Mouse (Mus musculus): ENCODE measurements around the gene Upb1.
"Not testable (repeated sequence)": the region's sequence is repeated elsewhere in the genome, so short reads cannot be mapped to it uniquely, and the experiment has no call there.

The Upb1 gene

DNA sequence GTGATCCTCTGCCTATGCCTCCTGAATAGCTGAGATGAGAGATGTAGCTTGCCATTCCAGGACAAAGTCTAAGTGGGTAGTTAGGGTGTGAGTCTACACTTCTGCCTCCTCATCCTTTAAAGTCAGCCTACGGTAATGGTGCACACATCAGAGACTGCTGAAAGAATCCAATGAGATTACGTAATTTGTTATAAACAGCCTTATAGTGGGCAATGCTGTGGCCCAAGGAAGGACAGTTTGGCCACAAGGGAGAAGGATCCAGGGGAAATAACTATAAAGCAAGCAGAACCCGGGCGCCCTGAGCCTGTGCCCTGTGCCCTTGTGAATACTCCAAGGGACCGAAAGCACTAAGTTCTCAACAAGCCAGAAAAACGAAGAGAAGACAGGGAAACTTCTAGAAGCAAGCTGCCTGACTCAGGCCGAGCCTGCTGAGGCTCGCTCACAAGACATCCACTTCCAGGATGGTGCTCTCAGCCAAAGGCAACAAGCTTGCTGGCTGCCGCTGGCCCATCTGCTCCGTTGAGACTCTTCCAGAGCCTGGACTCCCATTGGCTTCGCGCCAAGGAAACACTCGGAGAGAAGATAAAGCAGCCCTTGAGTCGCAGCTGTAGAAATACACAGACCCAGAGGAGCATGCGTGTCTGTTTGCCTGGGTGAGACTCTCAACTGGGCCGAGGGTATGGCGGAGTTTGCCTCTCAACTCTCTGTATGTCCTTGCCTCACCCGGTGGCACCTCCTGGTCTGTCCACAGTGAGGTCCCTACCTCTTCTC, 55.3 kb downstream of the Upb1 start:
- DNase-seq (ENCODE audit: low spot score) = not testable (repeated sequence)

DNA sequence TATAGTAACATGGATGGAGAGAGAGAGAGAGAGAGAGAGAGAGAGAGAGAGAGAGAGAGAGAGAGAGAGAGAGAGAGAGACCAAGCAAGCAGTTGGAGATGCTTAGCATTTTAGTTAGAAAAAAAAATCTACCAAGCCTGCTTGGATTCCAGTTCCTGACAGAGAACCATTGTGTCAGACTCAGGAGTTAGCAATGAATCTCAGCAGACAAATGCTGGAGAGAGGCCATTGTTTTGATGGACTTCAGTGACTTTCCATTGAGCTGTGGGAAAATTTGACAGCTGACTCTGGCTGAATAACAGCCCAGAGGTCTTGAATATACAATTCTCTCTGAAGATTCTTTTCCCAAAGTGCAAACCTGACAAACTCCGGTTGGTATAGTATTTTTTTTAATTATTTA, 56.9 kb downstream of the Upb1 start:
- DNase-seq (ENCODE audit: low spot score) = no peak

DNA sequence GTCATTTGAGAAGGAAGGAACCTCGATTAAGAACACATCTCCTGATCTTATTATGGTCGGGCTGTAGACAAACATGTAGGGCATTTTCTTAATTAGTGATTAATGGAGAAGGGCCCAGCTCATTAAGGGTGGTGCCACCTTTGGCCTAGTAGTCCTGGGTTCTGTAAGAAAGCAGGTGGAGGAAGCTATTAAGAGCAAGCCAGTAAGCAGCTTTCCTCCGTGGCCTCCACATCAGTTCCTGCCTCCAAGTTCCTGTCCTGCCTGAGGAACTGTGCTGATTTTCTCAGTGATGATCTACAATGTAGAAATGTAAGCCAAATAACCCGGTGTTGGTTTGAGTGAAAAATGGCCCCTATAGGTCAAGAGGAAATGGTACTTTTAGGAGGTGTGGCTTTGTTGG, 57.4 kb downstream of the Upb1 start:
- no peak for DNase-seq (ENCODE audit: low spot score)

DNA sequence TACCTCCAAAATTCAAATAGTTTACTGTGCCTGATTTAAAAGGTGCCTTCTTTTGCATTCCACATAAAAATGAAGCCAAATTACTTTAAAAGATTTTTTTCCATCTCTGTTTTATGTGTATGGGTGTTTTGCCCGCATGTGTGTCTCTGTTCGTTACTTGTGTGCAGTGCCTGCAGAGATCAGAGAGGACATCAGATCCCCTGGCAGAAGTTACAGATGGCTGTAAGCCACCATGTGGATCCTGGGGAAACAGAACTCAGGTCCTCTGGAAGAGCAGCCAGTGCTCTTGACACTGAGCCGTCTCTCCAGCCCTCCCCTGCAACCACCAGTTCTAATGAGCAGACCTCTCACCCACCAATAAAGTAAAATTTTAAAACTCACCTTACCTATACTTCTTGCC, 61.8 kb downstream of the Upb1 start:
- no peak for DNase-seq (ENCODE audit: low spot score)

DNA sequence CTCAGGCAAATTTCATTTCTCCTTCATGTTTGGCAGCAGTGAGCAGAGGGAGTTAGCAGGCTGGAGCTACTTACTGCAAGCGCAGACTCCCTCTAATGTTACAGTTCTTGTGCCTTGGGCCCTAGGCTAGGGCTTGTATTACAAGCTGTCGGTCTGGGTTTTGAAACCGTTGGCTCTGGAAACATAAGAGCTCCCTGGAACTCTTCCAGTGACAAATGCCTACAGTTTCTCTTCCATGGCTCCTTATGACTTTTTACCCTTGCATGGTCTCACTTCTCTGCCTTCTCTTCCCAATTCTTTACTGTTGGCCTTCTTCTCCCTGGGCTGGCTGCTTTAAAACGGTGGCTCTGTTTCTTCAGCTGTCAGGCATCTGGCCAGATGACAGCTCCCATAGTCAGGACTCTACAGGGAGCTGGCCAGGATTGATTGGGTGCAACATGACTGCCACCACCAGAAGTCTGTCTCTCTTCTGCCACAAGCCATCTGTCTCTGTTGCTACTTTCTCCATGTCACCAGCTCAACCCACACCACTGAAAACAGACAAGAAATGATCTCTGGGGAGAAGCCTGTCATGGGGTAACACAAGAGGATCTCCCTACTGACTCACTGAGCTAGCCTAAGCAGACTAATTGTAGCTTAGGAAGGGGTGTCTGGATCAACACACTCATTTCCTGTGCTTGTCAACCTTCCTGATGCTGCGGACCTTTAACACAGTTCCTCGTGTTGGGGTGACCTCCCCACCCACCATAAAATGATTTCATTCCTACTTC, 65.1 kb downstream of the Upb1 start:
- peak; percentile 21 for DNase-seq (ENCODE audit: low spot score)

DNA sequence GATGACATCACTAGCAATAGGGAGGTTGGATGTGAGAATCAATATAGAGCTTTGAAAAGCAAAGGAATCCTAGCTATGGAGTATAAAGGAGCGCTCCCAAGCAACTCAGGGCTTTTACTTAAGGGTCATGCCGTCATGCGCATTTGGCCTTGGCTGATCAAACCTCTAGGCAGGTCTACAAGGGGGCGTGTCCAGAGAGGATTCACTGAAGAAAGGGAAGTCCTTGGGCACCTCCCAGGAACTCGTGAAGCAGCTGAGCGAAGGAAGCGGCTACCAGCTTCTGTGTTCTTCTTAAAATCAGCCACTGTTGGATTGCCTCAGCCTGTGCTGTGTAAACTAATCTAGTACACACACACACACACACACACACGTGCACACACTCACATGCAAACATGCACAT, 72.5 kb downstream of the Upb1 start:
- no peak for DNase-seq (ENCODE audit: low spot score)

DNA sequence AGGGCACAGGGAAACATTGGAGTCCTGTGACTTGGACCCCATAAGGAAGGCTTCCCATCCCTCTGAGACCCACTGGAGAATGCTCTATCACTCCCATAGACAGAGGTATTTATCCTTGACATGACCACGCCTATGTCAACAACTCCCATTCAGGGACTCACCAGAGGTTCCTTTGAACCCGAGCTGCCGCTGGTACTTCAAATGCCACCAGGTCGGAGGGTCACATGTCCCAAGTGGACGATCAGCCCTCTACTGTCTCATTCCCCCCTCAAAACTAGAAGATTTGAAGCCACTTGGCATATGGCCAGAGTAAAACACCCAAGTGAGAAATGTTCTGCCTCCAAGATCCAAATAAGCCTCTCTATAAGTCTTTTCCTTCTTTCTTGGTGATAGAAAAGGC, 73.7 kb downstream of the Upb1 start:
- no peak for DNase-seq (ENCODE audit: low spot score)

DNA sequence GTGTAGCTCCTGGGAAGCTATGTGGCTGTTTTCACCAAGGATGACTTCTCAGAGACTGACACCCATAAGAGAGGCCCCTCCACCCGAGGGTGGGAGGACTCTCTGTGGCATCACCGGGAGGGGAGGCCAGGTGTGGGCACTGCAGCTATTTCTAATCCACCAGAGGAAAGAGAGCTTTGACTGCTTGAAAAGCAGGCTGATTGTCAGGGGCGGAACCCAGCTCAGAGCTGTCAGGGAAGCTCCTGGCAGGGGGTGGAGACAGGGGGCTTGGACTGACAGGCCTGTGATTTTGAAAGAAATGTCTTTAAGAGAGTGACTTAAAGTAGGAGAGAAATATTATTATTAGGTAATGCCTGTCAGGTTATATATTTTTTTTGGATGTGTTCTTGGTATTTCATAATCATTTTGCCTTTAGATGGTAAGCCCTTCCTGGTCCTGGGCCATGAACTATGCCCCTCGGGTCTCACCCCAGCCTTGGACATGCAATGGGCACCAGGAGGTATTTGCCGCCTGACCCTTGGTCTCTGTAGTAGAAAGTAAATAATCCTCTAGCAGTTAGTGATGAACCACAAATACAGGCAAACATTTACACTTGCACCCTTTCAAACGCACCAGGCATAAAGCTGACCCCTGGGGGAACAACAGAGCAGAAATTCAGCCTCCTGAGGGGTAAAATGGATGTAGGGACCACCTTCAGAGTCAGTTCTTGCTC, 74.4 kb downstream of the Upb1 start:
- DNase-seq (ENCODE audit: low spot score) = not testable (repeated sequence)

DNA sequence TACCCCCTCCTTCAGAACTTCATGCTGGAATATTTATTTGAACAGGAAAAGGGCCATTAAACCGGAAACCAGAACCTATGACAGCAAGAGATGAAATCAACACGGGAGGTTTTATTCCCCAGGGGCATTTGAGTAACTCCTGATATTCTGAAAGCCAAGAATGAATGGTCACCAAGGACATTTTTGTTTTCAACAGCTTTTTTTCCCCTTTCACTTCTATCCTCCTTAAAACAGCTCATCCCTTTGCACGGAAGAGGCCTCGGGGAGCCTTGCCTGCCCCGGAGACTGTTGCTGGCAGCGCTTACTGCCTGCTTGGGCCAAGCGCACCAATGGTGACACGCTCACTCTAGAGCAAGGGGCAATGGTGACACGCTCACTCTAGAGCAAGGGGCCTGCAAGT, 76.1 kb downstream of the Upb1 start:
- DNase-seq (ENCODE audit: low spot score) = no peak

DNA sequence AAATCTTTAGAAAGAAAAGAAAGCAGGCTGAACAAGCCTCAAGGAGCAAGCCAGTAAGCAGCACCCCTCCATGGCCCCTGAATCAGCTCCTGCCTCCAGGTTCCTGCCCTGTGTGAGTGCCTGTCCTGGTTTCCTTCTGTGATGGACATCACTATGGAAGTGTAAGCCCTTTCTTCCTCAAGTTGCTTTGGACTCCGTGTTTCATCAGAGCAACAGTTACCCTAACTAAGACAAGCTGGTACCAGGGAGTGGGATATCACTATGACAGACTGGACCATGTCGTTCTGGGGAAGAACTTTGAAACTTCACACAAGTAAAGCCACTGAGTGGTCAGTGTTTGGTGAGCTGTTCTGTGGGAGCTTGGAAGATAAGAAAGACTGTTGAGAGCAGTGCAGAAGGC, 79.0 kb downstream of the Upb1 start:
- DNase-seq (ENCODE audit: low spot score) = no peak

DNA sequence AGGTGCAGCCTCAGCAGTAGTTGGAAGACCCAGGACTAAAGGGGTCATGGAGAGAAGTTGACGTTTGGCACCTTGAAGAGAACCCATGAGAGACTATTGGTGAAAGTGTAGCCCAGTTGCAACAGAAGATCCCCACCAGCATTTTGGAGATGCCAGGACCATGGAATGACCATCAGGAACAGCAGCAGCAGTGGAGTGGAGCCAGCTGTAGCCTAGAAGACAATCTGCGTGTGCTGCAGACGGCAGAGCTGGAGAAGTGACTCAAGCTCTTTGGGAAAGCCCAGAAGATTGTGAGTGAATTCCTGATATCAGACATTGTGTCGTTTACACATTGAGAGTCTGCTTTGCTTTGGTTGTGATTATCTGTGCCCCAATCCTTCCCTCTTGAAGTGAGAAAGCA, 80.8 kb downstream of the Upb1 start:
- DNase-seq (ENCODE audit: low spot score) = no peak

DNA sequence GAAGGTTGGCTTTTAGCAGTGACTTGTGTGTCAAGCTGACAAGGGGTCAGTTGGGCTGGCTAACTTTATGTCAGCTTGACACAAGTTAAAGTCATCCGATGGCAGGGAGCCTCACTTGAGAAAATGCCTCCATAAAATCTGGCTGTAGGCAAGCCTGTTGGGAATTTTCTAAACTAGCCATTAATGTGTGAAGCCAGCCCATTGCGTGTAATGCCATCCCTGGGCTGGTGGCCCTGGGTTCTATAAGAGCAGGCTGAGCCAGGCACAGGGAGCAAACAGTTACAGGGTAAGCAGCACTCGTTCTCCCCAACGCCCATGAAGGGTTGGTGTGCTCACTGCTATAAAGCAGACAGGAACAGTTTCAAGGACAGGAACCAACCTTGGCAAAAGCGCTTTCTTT, 81.4 kb downstream of the Upb1 start:
- no peak for DNase-seq (ENCODE audit: low spot score)

DNA sequence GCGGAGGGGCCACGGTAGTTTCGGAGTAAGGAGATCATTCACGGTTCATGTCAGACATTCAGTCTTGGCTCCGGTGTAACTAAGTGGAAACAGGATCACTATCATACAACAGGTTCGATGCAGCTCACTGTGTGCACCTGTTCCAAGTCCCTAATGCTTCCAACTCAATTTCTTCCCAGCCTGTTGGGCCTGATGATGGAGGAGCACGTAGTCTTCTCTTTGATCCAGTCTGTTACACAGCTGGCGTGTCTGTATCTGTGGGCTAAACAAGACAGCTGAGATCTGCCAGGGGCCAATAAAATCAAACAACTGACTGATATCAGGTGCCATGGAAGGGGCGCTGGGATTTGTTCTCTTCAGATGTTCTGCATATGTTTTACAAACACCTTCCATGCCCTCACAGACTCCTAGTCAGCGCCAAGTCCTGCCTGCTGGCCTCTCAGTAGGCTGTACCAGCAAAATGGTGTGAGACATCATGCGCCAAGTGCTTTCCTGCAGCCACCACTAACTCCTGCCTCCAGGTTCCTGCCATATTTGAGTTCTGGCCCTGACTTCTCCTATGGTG, 82.1 kb downstream of the Upb1 start:
- DNase-seq (ENCODE audit: low spot score) = no peak

DNA sequence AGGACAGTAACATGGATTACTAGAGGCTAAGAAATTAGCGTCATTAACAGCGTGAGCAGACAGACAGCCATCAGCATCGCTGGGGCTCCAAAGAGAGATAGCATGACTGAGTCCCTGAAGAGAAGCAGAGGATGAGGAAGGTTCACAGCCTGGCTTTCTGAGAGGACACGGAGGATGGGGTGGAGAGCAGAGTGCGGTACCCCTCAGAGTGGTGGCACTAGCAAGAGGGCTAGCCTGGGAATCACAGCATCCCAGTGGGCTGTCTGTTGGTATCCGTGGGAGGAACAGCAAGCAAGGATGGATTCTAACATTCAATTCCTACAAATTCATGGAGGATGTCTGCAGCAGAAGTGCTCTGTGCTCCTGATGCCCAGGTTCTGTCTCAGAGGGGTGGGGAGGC, 83.2 kb downstream of the Upb1 start:
- DNase-seq (ENCODE audit: low spot score) = no peak

DNA sequence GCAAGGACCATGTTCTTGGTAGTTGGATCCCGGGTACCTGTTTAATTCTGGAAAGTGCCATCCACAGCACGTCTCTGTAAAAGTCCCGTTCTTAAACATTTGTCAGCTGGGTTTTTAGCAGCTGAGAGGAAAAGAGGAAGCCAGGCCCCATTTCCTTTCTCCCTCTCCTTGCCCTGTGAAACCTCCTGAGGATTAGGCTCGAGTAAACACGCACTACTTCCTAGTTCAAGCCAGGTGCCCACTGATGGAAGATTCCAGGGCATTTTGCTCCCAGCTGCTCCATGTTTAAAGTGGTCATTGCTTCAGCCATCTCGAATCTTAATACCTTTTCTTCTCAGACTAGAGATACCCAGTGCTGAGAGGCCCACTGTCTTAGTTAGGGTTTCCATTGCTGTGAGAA, 83.9 kb downstream of the Upb1 start:
- no peak for DNase-seq (ENCODE audit: low spot score)

DNA sequence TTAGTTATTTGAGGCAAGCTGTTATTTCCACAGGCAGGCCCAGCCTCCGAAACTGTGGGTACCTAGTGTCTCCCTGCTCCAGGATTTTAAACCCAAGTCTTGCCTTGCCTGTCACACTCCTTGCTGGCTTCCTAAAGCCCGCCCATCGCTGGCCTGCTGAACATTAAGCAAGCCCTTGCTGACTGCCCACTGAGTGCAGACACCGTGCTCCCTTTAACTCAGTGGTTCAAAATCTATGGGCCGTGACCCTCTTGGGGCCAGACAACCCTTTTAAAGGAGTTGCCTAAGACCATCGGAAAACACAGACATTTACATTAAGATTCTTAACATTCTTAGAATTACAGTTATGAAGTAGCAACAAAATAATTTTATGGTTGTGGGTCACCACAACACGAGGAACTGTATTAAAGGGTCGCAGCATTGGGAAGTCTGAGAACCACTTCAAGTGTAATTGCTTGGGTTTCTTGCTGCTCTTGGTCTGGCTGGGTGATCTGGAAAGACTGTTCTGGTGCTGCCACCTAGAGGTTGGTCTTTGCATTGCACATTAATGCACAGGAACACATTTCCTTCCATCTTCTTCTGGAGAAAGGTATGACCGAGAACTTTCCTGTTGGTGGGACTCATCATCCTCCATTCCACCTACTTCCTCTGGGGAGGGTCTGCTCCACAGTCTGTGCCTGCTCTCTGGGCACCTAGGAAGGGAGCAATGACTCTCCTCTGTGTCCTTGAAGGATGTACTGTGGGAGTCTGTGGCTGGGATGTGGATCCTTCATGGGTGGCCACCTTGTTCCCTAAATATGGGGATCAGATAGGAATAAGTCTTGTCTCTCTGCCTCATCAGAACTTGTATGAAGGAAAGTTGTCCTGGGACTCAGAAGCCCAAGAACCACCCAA, 85.4 kb downstream of the Upb1 start:
- peak; percentile 67 for DNase-seq (ENCODE audit: low spot score)

DNA sequence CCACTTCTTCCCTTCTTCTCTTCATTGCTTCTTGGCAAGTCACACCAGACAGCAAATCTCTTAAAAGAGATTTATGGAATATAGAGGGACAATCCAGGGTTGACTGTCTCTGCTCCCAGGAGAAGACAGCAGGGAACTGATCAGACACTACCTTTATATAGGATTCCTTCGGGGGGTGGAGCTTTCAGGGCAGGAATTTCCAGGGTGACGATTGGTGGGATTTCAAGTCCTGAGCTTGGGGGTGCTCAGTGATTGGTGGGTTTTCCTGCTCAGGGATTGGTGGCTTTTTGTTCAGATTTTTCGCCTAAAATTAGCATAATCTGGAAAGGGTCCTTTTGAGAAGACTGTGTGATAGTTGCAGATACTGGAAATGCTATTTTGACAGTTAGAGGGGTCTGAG, 86.2 kb downstream of the Upb1 start:
- DNase-seq (ENCODE audit: low spot score) = no peak

DNA sequence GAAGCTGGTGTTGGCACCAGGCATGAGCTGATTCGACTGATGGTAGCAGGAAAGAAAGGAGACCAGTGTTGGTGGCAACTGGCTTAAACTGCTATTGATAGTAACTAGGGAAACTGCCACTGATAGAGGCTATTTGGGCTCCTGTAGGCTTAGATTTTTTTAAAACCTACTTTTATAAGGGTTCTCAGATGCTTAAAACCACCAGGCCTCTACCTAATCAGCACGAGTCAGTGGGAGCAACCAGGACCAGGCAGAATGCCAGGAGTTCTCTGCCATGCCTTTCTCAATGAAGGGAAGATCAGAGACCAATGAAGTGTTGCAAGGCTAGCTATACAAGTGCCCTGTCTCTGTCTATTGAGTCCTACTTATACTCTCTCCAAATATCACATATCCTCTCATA, 88.6 kb downstream of the Upb1 start:
- no peak for DNase-seq (ENCODE audit: low spot score)

DNA sequence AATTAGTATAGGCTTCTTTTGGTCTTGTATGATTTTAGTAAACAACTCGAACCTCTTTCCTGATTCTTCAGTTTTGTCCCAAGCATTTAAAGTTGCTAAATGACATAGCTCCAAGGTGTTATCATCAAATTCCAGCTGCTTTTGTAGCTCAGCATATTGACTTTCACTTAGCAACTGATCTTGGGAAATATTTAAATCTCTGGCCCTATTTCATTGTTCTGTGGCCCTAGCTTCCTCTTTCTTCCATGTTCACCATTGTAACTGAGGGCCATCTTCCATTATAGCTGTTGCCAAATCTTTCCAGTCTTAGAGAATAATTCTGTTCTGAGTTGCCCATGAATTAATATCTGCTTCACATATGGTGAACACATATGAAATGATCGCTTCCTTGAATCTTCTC, 89.8 kb downstream of the Upb1 start:
- no peak for DNase-seq (ENCODE audit: low spot score)

Data from layer of hippocampus, adult 9-10 months (tissue).